Mouse (Mus musculus) G1E (cell line): ENCODE results near the gene B3gnt7.

Experiments used
- CTCF ChIP-seq: IDR thresholded peaks from 2 replicates; pipeline ENCODE4 v1.5.1; 2012; ENCODE audit warnings: low read depth, low read length, inconsistent platforms, mixed read lengths
- GATA1 ChIP-seq: IDR thresholded peaks from 2 replicates; pipeline ENCODE4 v1.6.1; 2012; ENCODE audit warnings: borderline replicate concordance, low read length, inconsistent platforms, mixed read lengths
- GATA2 ChIP-seq: IDR thresholded peaks from 2 replicates; pipeline ENCODE4 v1.6.1; 2012; ENCODE audit warnings: low read depth, low read length, inconsistent platforms, borderline replicate concordance
- POLR2AphosphoS5 ChIP-seq: IDR thresholded peaks from 2 replicates; pipeline ENCODE4 v1.6.1; 2012; ENCODE audit warnings: low read depth, low read length, inconsistent platforms; ENCODE audit not compliant: insufficient replicate concordance
- TAL1 ChIP-seq: conservative IDR thresholded peaks from 2 replicates; pipeline ENCODE4 v1.6.1; 2012; ENCODE audit warnings: low read depth, low read length, inconsistent platforms, mixed read lengths

DNA sequence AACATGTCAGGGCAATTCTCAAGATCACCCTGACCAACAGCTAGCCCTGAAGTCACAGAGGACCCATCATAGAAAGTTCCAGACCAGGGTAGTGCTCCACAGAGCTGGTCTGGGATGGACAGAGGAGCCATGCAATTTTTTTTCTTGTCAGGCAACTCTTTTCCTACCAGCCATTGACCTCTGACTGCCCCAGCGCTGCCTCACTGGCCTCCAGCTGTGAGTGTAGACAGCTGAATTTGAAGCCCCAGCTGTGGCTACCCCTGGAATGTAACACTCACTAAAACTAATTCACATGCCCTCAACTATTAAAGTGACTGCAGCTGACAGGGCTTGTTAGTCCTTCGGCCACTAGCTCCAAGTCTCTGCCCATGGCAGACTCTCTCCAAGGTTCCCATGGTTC is 2.5 kb upstream of the B3gnt7 start:
- TF ChIP-seq CTCF (no peak), POLR2AphosphoS5 (no peak), GATA1 (no peak), TAL1 (no peak), GATA2 (no peak)
